In genomic region chr10:127522088-127522581, GRCm38 (mm10) we compare ENCODE assay signal across 8 mouse cellular contexts. TPM values are rescaled to one million over a fixed set of nuclear protein-coding genes. Genes with fewer than 3 reads are reported as not detected.
DNase-seq lines count a peak whose midpoint lies in the region; ATAC-seq and TF ChIP-seq lines count a peak whose summit lies in the region.

Gene Shmt2 (minus strand): TSS chr10:127522444.

- peak within 1 kb of the TSS; percentile 53 for H3K4me3 ChIP-seq in embryonic facial prominence, embryonic 12.5 days
- H3K4me3 ChIP-seq in limb, embryonic 10.5 days = peak within 1 kb of the TSS; percentile 69
- peak within 1 kb of the TSS; percentile 54 for H3K4me3 ChIP-seq in midbrain, embryonic 12.5 days
- peak within 1 kb of the TSS; percentile 79 for H3K4me3 ChIP-seq in small intestine, adult 2 months (ENCODE audit: low read depth, low read length)

- 1% methylated on average over 21 of the region's 21 CpGs for WGBS in embryonic facial prominence, embryonic 12.5 days
- WGBS in limb, embryonic 10.5 days = under 1% methylated on average over 21 of the region's 21 CpGs
- under 1% methylated on average over 21 of the region's 21 CpGs for WGBS in midbrain, embryonic 12.5 days
- under 1% methylated on average over 21 of the region's 21 CpGs for WGBS in small intestine, adult 2 months

- peaks cover 32% of the 10 kb centered on the region for H3K36me3 ChIP-seq in embryonic facial prominence, embryonic 12.5 days
- peaks cover 37% of the 10 kb centered on the region for H3K36me3 ChIP-seq in limb, embryonic 10.5 days
- H3K36me3 ChIP-seq in midbrain, embryonic 12.5 days = peaks cover 25% of the 10 kb centered on the region
- peaks cover 10% of the 10 kb centered on the region for H3K36me3 ChIP-seq in small intestine, adult 2 months (ENCODE audit: control insufficient read depth, insufficient read depth, low read length)

- H3K9me3 ChIP-seq in embryonic facial prominence, embryonic 12.5 days = no peaks in the 10 kb centered on the region
- no peaks in the 10 kb centered on the region for H3K9me3 ChIP-seq in limb, embryonic 10.5 days (replicated peaks)
- H3K9me3 ChIP-seq in midbrain, embryonic 12.5 days = 0 out of 2 replicates have a peak, but pooled peaks cover 3% of the 10 kb centered on the region

- peak; percentile 35; the same call in 1 of the 2 replicates for TF ChIP-seq POLR2A in small intestine, adult 2 months (IDR thresholded peaks at IDR 0.05; ENCODE audit: low read depth, low read length)

- peak; percentile 62 for ATAC-seq in embryonic facial prominence, embryonic 12.5 days (ENCODE audit: insufficient number of reproducible peaks, insufficient read depth, low FRiP score, low TSS enrichment)
- peak; percentile 64 for ATAC-seq in midbrain, embryonic 12.5 days (ENCODE audit: low FRiP score, low read depth)

- H3K4me2 ChIP-seq in embryonic facial prominence, embryonic 12.5 days (replicated peaks) = peak within 1 kb of the TSS; percentile 76
- H3K4me2 ChIP-seq in midbrain, embryonic 12.5 days (replicated peaks) = peak within 1 kb of the TSS; percentile 78

- H3K27me3 ChIP-seq in embryonic facial prominence, embryonic 12.5 days = peaks cover 56% of the 10 kb centered on the region
- peaks cover 67% of the 10 kb centered on the region for H3K27me3 ChIP-seq in limb, embryonic 10.5 days (ENCODE audit: low read depth, poor library complexity, severe bottlenecking)
- H3K27me3 ChIP-seq in midbrain, embryonic 12.5 days = peaks cover 75% of the 10 kb centered on the region
- H3K27me3 ChIP-seq in small intestine, adult 2 months (ENCODE audit: control insufficient read depth, insufficient read depth, low read length) = peaks cover 31% of the 10 kb centered on the region

- peak; percentile 95 for DNase-seq in 416B (ENCODE audit: low read depth)
- DNase-seq in adrenal gland, postnatal 36 days = peak; percentile 84 to 87
- DNase-seq in heart, adult 11 months = peak; percentile 98
- peak; percentile 82 for DNase-seq in kidney, adult 11 months
- peak; percentile 93 for DNase-seq in limb, embryonic 10.5 days (ENCODE audit: low spot score)

- H3K27ac ChIP-seq in embryonic facial prominence, embryonic 12.5 days = no peak within 1 kb of the TSS
- H3K27ac ChIP-seq in limb, embryonic 10.5 days = peak within 1 kb of the TSS; percentile 84
- H3K27ac ChIP-seq in midbrain, embryonic 12.5 days (replicated peaks) = no peak within 1 kb of the TSS
- 0 out of 2 replicates have a peak within 1 kb of the TSS, but pooled peaks have one; percentile 3 for H3K27ac ChIP-seq in small intestine, adult 2 months (ENCODE audit: insufficient read depth, low read depth, low read length)

- H3K4me1 ChIP-seq in embryonic facial prominence, embryonic 12.5 days = peaks cover 45% of the 10 kb centered on the region
- H3K4me1 ChIP-seq in limb, embryonic 10.5 days = peaks cover 76% of the 10 kb centered on the region
- peaks cover 51% of the 10 kb centered on the region for H3K4me1 ChIP-seq in midbrain, embryonic 12.5 days
- peaks cover 6% of the 10 kb centered on the region for H3K4me1 ChIP-seq in small intestine, adult 2 months (ENCODE audit: control insufficient read depth, insufficient read depth, insufficient read length, low read length)

- peak within 1 kb of the TSS; percentile 52 for H3K9ac ChIP-seq in embryonic facial prominence, embryonic 12.5 days
- H3K9ac ChIP-seq in midbrain, embryonic 12.5 days (replicated peaks) = peak within 1 kb of the TSS; percentile 59

- TF ChIP-seq CTCF in small intestine, adult 2 months (IDR thresholded peaks at IDR 0.05; ENCODE audit: extremely low read depth, insufficient read length, insufficient replicate concordance, low read depth, low read length) = 0 out of 2 replicates have a peak, but pooled peaks have one; percentile 11

RNA-seq across cellular contexts. Expression of gene Shmt2, which starts in this region (rescaled TPM):
- 10 to 100 TPM; 46.8 to 47.1 TPM for total RNA-seq in adrenal gland, postnatal 36 days (2021)
- 82.4 and 88.2 TPM in 2 replicates for polyA plus RNA-seq in embryonic facial prominence, embryonic 12.5 days (2016; fragmentation: Nextera tagmentation; extraction: Ambion mirVana)
- polyA plus RNA-seq in limb, embryonic 10.5 days (2016; fragmentation: Nextera tagmentation; extraction: Ambion mirVana) = 143 and 173 TPM in 2 replicates
- 75.1 and 77.8 TPM in 2 replicates for polyA plus RNA-seq in midbrain, embryonic 12.5 days (2016; fragmentation: Nextera tagmentation; extraction: Ambion mirVana)
- polyA plus RNA-seq in small intestine, adult 2 months (2012; rRNA removed) = 36.6 and 49.6 TPM in 2 replicates

Comparison
In these comparisons a context has a peak if more than half of its experiments do, and no peak if none do; other contexts are left out.
1. H3K27ac ChIP-seq: peak in limb, embryonic 10.5 days (single experiment) and small intestine, adult 2 months (single experiment); none in embryonic facial prominence, embryonic 12.5 days (single experiment) and midbrain, embryonic 12.5 days (single experiment).
2. Peak in every context shown above with its lines, with median percentiles within 50 percentile points of each other: DNase-seq and H3K4me3 ChIP-seq.